Mouse (Mus musculus) G1E (cell line): ENCODE data around the gene Nuak2. TPM values are rescaled to one million over a fixed set of nuclear protein-coding genes. Genes with fewer than 3 reads are reported as not detected.
"Not testable (repeated sequence)": the region's sequence is repeated elsewhere in the genome, so short reads cannot be mapped to it uniquely, and the experiment has no call there.

Experiments used
- ATAC-seq: 2 replicates; pipeline ENCODE4 v1.8.0; 2016; ENCODE audit warnings: mild to moderate bottlenecking; ENCODE audit not compliant: insufficient number of reproducible peaks, poor library complexity, low FRiP score, severe bottlenecking; ENCODE audit errors: extremely low read depth
- DNase-seq: peaks from one replicate; pipeline ENCODE4 v3.0.0; 2012; ENCODE audit warnings: low spot score
- H3K27me3 ChIP-seq: 2 replicates; pipeline ENCODE4 v1.6.1; 2012; ENCODE audit warnings: mild to moderate bottlenecking, low read length, inconsistent platforms; ENCODE audit not compliant: insufficient read depth
- H3K36me3 ChIP-seq: replicated peaks from 2 replicates; pipeline ENCODE3; 2012; ENCODE audit warnings: mild to moderate bottlenecking, inconsistent platforms
- H3K4me1 ChIP-seq: 2 replicates; pipeline ENCODE4 v1.6.1; 2012; ENCODE audit warnings: low read depth, low read length, inconsistent platforms, mixed read lengths; ENCODE audit not compliant: insufficient read depth
- H3K4me3 ChIP-seq: 2 replicates; pipeline ENCODE4 v1.5.1; 2012; ENCODE audit warnings: low read depth, mild to moderate bottlenecking, inconsistent platforms, low read length, moderate library complexity, mixed read lengths
- H3K9me3 ChIP-seq: replicated peaks from 2 replicates; pipeline ENCODE4 v1.6.1; 2012; ENCODE audit warnings: inconsistent platforms
- CTCF ChIP-seq: IDR thresholded peaks from 2 replicates; pipeline ENCODE4 v1.5.1; 2012; ENCODE audit warnings: low read depth, low read length, inconsistent platforms, mixed read lengths
- GATA1 ChIP-seq: IDR thresholded peaks from 2 replicates; pipeline ENCODE4 v1.6.1; 2012; ENCODE audit warnings: borderline replicate concordance, low read length, inconsistent platforms, mixed read lengths
- GATA2 ChIP-seq: IDR thresholded peaks from 2 replicates; pipeline ENCODE4 v1.6.1; 2012; ENCODE audit warnings: low read depth, low read length, inconsistent platforms, borderline replicate concordance
- POLR2AphosphoS5 ChIP-seq: IDR thresholded peaks from 2 replicates; pipeline ENCODE4 v1.6.1; 2012; ENCODE audit warnings: low read depth, low read length, inconsistent platforms; ENCODE audit not compliant: insufficient replicate concordance
- TAL1 ChIP-seq: conservative IDR thresholded peaks from 2 replicates; pipeline ENCODE4 v1.6.1; 2012; ENCODE audit warnings: low read depth, low read length, inconsistent platforms, mixed read lengths
- polyA plus RNA-seq: library from polyadenylated mRNA; stranded (reverse); fragments of >175 nt; gene quantifications from 2 replicates; pipeline ENCODE4 v1.2.3, GENCODE M21; 2012
- total RNA-seq, 2 experiments: library from RNA; stranded (forward) in 1 of 2; stranded (reverse) in 1 of 2; fragments of 200-1000 nt in 1 of 2; fragments of >200 nt in 1 of 2; fragmentation: Nextera tagmentation in 1 of 2; gene quantifications; 2 replicates each; pipeline ENCODE4 v1.2.3; 2014 to 2017

The Nuak2 gene
- total and polyA plus RNA-seq, 3 experiments, result 0.33 TPM; not detected in 2

DNA sequence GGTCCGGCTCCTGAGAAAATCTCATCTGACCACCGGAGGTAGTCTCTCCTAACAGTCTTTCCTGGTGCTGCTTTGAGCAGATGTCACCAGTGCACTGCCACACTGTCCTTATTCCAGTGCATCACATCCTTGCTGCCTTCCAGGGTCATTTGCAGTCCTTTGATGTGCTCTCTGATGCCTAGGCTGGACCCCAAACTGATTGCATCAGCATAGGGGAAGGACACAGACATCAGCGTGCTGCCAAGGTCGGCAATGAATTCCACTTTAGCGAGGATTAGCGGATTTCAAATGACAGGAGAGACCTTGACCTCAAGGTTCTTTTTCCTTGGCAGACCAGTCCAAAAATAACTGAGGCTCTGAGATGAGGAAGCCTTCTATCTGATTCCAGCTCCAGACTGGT is 38.8 kb upstream of the Nuak2 start:
- no peak overlapping the region for H3K4me3 ChIP-seq
- H3K27me3 ChIP-seq, result peaks cover 14% of the 10 kb centered on the region
- H3K36me3 ChIP-seq, result no peaks in the 10 kb centered on the region
- no peak for DNase-seq
- no peak for ATAC-seq
- no peaks in the 10 kb centered on the region for H3K9me3 ChIP-seq
- no peaks in the 10 kb centered on the region for H3K4me1 ChIP-seq
- TF ChIP-seq POLR2AphosphoS5 (no peak), GATA2 (no peak), CTCF (no peak), GATA1 (no peak), TAL1 (no peak)

DNA sequence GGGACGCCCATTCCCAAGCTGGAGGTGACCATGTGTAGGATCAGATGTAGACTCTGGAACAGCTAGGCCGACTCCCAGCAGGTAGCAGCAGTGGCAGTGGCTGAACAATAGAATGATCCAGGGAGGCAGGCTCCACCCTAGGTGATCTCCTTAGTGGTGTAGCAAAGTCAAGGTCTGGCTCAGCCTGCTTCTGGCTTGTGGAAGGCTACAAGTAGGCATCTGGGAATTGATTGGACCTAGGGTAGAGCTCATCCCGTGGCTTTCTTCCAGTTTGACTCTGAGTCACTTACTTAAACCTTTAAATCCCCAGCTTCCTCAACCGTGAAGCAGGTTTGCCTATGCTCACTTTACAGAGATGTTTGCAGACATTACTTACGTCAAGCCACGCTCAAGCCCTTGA is 35.3 kb upstream of the Nuak2 start:
- not testable (repeated sequence) for H3K36me3 ChIP-seq, DNase-seq, H3K4me3 ChIP-seq, H3K9me3 ChIP-seq, H3K4me1 ChIP-seq, ATAC-seq
- H3K27me3 ChIP-seq, result peaks cover 22% of the 10 kb centered on the region

DNA sequence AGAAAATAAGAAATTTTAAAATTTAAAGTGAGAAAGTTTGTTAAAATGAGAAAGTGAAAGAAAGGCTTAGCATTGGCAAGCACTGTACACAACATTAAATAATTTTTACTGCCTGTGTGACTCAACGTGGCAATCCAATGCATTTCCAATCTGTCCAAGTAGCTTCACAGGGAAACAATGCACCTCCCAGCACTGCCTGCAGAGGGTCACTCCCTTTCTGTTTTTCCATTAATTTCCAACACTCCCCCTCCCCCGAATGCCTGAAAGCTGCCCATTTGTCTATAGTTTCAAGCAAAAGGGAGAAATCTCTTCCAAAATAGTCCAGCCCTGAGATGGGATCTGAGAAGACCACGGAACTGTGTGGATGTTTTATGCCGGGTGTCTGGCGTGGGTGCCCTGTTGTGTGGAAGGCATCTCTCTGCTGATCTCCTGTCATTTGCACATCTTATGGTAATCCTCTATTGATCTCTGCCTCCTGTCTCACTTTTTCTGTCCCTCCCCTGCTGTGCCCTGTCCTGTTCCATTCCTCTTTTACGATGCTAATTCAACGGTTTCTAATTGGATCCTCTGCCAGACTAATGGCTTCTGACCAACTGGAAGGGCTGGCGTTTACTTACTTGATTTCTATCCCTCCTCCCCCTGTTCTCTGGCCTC is 34.3 kb upstream of the Nuak2 start:
- H3K9me3 ChIP-seq, result no peaks in the 10 kb centered on the region
- H3K4me1 ChIP-seq, result no peaks in the 10 kb centered on the region
- no peak for TF ChIP-seq TAL1
- TF ChIP-seq CTCF, result no peak
- no peak for TF ChIP-seq POLR2AphosphoS5
- TF ChIP-seq GATA2, result no peak
- no peak for TF ChIP-seq GATA1
- peaks cover 24% of the 10 kb centered on the region for H3K27me3 ChIP-seq
- no peaks in the 10 kb centered on the region for H3K36me3 ChIP-seq
- no peak overlapping the region for H3K4me3 ChIP-seq
- no peak for DNase-seq
- no peak for ATAC-seq

DNA sequence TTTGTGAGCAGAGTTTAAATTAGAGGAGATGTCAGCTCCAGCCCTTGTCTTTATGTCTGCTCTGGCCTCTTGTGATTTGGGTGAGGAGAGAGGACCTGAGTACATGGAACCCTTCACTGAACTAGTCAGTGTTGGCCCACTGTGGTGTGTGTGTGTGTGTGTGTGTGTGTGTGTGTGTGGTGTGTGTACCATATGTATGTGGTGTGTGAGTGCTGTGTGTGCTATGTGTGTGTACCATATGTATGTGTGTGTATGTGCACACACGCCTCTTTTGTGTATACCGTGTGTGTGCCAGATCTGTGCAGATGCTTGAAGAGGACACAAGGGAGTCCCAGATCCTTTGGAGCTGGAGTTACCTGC is 33.8 kb upstream of the Nuak2 start:
- no peak for ATAC-seq
- Histone ChIP-seq H3K27me3 (peaks cover 22% of the 10 kb centered on the region), H3K4me3 (no peak overlapping the region), H3K9me3 (no peaks in the 10 kb centered on the region), H3K4me1 (no peaks in the 10 kb centered on the region), H3K36me3 (no peaks in the 10 kb centered on the region)
- TF ChIP-seq GATA1 (no peak), CTCF (no peak), TAL1 (no peak)
- no peak for DNase-seq

DNA sequence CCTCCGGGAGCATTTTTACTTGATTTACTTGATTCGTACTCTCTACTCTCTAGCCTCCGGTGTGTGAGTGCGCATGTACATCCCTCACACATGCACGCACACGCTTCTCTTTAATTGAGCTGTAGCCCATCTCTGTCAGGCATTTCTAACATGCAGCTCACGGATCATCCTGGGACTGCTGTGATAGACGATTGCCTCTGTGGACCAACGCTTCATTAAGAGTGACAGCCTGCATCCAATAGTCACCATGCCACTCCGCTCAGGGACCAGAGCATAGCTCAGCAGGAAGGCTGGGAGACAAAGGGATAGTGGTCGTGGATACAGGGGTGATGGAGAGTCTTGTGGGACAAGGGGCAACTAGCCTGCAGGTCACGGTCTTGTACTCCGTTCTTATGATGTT is 32.9 kb upstream of the Nuak2 start:
- no peaks in the 10 kb centered on the region for H3K36me3 ChIP-seq
- H3K9me3 ChIP-seq, result no peaks in the 10 kb centered on the region
- H3K4me3 ChIP-seq, result no peak overlapping the region
- H3K4me1 ChIP-seq, result no peaks in the 10 kb centered on the region
- no peak for TF ChIP-seq GATA1
- TF ChIP-seq POLR2AphosphoS5, result no peak
- no peak; the same call in 1 of the 2 replicates for TF ChIP-seq TAL1
- no peak for TF ChIP-seq GATA2
- no peak for TF ChIP-seq CTCF
- H3K27me3 ChIP-seq, result peaks cover 21% of the 10 kb centered on the region
- DNase-seq, result no peak
- no peak for ATAC-seq

DNA sequence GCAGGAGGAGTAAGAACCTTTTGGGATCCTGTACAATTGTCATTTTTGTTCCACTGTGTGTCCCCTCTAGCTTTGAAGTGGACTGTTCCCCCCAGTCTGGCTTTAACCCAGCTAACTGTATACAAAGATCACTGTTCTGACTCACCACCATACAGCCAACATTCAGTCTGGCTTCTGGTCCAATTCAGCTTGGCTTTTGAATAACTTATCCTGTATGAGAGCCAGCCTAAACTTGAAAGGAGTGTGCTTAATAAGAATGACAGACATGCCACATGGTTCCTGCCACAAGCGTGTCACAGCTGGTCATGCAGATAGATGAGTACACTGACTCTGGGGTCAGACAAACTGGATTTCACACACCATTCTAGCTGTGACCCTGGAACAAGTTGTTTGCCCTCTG is 29.2 kb upstream of the Nuak2 start:
- Histone ChIP-seq H3K4me3 (no peak overlapping the region), H3K27me3 (peaks cover 22% of the 10 kb centered on the region), H3K4me1 (no peaks in the 10 kb centered on the region), H3K9me3 (no peaks in the 10 kb centered on the region), H3K36me3 (no peaks in the 10 kb centered on the region)
- no peak for TF ChIP-seq GATA2
- no peak for TF ChIP-seq TAL1
- TF ChIP-seq CTCF, result no peak
- no peak for TF ChIP-seq GATA1
- no peak for TF ChIP-seq POLR2AphosphoS5
- ATAC-seq, result no peak
- DNase-seq, result no peak

DNA sequence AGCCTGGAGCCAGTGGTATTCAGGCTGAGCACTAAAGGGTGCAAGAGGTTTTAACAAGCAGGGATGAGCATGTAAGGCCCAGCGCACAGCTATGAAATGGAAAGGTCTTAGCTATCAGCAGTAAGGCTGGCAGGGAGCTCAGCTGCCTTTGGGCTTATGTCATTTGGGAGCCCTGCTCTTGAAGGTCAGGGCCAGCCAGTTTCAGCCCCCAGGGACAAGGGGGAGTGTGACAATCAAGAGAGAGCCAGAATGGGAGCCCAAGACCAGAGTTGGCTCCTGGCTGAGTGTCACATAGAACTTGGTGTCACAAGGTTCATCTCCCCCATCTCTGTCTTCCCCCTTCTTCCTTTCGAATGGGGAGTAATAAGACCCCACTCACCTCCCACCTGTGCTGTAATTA is 28.5 kb upstream of the Nuak2 start:
- Histone ChIP-seq H3K36me3 (no peaks in the 10 kb centered on the region), H3K9me3 (no peaks in the 10 kb centered on the region), H3K4me1 (no peaks in the 10 kb centered on the region), H3K4me3 (no peak overlapping the region), H3K27me3 (peaks cover 27% of the 10 kb centered on the region)
- DNase-seq, result no peak
- TF ChIP-seq POLR2AphosphoS5 (no peak), GATA2 (no peak), CTCF (no peak), TAL1 (no peak), GATA1 (no peak)
- no peak for ATAC-seq
